25 mouse cellular contexts compared by ENCODE assay signal in the genomic region with DNA sequence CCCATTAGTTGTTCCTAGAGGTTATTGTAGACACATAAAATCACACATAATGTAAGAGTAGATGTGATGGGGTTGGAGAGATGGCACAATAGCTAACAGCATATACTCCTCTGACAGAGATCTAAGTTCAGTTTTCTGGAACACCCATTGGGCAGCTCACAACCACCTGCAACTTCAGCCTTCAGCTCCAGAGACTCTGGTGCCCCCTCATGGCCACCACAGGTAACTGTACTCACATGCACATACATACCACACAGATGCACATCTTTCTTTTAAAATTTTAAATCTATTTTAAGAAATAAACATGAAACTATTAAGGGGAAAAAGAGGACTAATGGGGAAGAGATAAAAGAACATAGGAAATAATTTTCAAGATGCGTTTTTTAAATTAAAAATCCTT.
DNase-seq lines count a peak whose midpoint lies in the region; TF ChIP-seq lines count a peak whose summit lies in the region.
"Had no signal": no experiment of that assay in that cellular context is flagged by ENCODE, and none has a peak within 500 bp of the region (broad histone marks: within the 10 kb centered on the region; RNA-seq: fewer than 3 reads in every experiment).

No protein-coding gene starts in this region.

- H3K27me3 ChIP-seq in testis, adult 2 months (ENCODE audit: control insufficient read depth, insufficient read depth, low read length) = no peaks in the 10 kb centered on the region
- no peaks in the 10 kb centered on the region for H3K27me3 ChIP-seq in thymus, adult 2 months (ENCODE audit: control insufficient read depth, insufficient read depth, low read length)
- H3K27me3 ChIP-seq: liver, embryonic 15.5 days; megakaryocyte, embryonic 14.5 days; midbrain, embryonic 13.5 days; neural tube, embryonic 15.5 days had no signal

- H3K4me1 ChIP-seq in testis, adult 2 months (ENCODE audit: control insufficient read depth, insufficient read depth, low read length) = no peaks in the 10 kb centered on the region
- H3K4me1 ChIP-seq in thymus, adult 2 months (replicated peaks; ENCODE audit: control insufficient read depth, insufficient read depth, low read length) = no peaks in the 10 kb centered on the region
- H3K4me1 ChIP-seq: liver, embryonic 15.5 days; megakaryocyte, embryonic 14.5 days; midbrain, embryonic 13.5 days; neural tube, embryonic 15.5 days had no signal

- H3K4me3 ChIP-seq in layer of hippocampus, adult 2 months = no peak overlapping the region
- H3K4me3 ChIP-seq in testis, adult 2 months (ENCODE audit: control insufficient read depth, low read depth, low read length) = no peak overlapping the region
- no peak overlapping the region for H3K4me3 ChIP-seq in thymus, adult 2 months (ENCODE audit: control insufficient read depth, insufficient read depth, low read length)
- H3K4me3 ChIP-seq: erythroblast, embryonic 14.5 days; liver, embryonic 15.5 days; megakaryocyte, embryonic 14.5 days; midbrain, embryonic 13.5 days; neural tube, embryonic 15.5 days had no signal

- no peak for DNase-seq in layer of hippocampus, adult 2 months (ENCODE audit: low spot score in 2 of 2)
- DNase-seq in layer of hippocampus, adult 8-10 months (ENCODE audit: low spot score in 2 of 2) = no peak
- no peak for DNase-seq in testis, postnatal 14 days (ENCODE audit: low spot score)
- peak; percentile 51 for DNase-seq in ZHBTc4 (ENCODE audit: low read depth, low spot score)
- DNase-seq in thymus, adult 2 months = no peak
- DNase-seq in left cerebral cortex, postnatal 14 days (ENCODE audit: low spot score in 2 of 2) = no peak
- DNase-seq: adrenal gland, postnatal 36 days; cerebellum, adult 2 months; cerebellum, postnatal 14 days; gastrocnemius, postnatal 10 days; heart, postnatal 36 days; kidney, postnatal 25 days; left cerebral cortex, postnatal 4 days; lung, postnatal 4 days; retina, postnatal 1 day; right cerebral cortex, postnatal 14 days; thymus, adult 18-20 months; thymus, postnatal 4 days had no signal

- H3K27ac ChIP-seq in layer of hippocampus, adult 2 months = no peak overlapping the region
- no peak overlapping the region for H3K27ac ChIP-seq in testis, adult 2 months (ENCODE audit: control insufficient read depth, insufficient read depth, low read depth, low read length)
- no peak overlapping the region for H3K27ac ChIP-seq in thymus, adult 2 months (ENCODE audit: control insufficient read depth, insufficient read depth, low read length)
- H3K27ac ChIP-seq: hindbrain, embryonic 14.5 days; liver, embryonic 15.5 days; neural tube, embryonic 15.5 days had no signal

- no peaks in the 10 kb centered on the region for H3K36me3 ChIP-seq in testis, adult 2 months (ENCODE audit: control insufficient read depth, insufficient read depth, low read length)
- H3K36me3 ChIP-seq in thymus, adult 2 months (ENCODE audit: control insufficient read depth, insufficient read depth, low read length) = no peaks in the 10 kb centered on the region
- H3K36me3 ChIP-seq: liver, embryonic 15.5 days; midbrain, embryonic 13.5 days; neural tube, embryonic 15.5 days had no signal

- intact Hi-C loops in left cerebral cortex, postnatal 14 days (cut with DNase I) = no loop called here

- TF ChIP-seq CTCF in layer of hippocampus, adult 2 months (conservative IDR thresholded peaks at IDR 0.05) = peak; percentile 56
- peak; percentile 26; the same call in 1 of the 2 replicates for TF ChIP-seq CTCF in testis, adult 2 months (IDR thresholded peaks at IDR 0.05; ENCODE audit: control insufficient read depth, insufficient read depth, insufficient replicate concordance, low read depth, low read length)
- no peak for TF ChIP-seq CTCF in thymus, adult 2 months (IDR thresholded peaks at IDR 0.05; ENCODE audit: borderline replicate concordance, control insufficient read depth, extremely low read depth, insufficient read depth, low read length, poor library complexity)

- WGBS in thymus, adult 2 months = 91% methylated on average over 1 of the region's 1 CpGs

- no peak for TF ChIP-seq POLR2A in testis, adult 2 months (IDR thresholded peaks at IDR 0.05; ENCODE audit: control insufficient read depth, low read depth, low read length)
- TF ChIP-seq POLR2A in thymus, adult 2 months (IDR thresholded peaks at IDR 0.05; ENCODE audit: control insufficient read depth, extremely low read depth, insufficient read depth, low read length, poor library complexity) = no peak
